Mouse (Mus musculus): Measurements from ENCODE around the gene Atp6v0d1. TPM values are rescaled to one million over a fixed set of nuclear protein-coding genes. Genes with fewer than 3 reads are reported as not detected.
A peak's percentile ranks its signal among the peaks of the same experiment; 100 is the strongest.

The Atp6v0d1 gene
- polyA plus RNA-seq, 1 experiment: 70.8 TPM

GRCm38 (mm10) chr8:105555230-105555629 is 10.6 kb downstream of the Atp6v0d1 start:
- Histone ChIP-seq H3K27ac (ENCODE audit: insufficient read depth, low read depth, low read length) (no peak overlapping the region), H3K4me1 (ENCODE audit: control insufficient read depth, insufficient read depth, insufficient read length, low read length) (peaks cover 12% of the 10 kb centered on the region; the same call in 1 of the 2 replicates), H3K36me3 (ENCODE audit: control insufficient read depth, insufficient read depth, low read length) (peaks cover 6% of the 10 kb centered on the region), H3K4me3 (ENCODE audit: low read depth, low read length) (no peak overlapping the region), H3K27me3 (ENCODE audit: control insufficient read depth, insufficient read depth, low read length) (no peaks in the 10 kb centered on the region)
- WGBS: 82% methylated on average over 3 of the region's 3 CpGs
- TF ChIP-seq POLR2A (IDR thresholded peaks at IDR 0.05; ENCODE audit: low read depth, low read length) (no peak), CTCF (IDR thresholded peaks at IDR 0.05; ENCODE audit: extremely low read depth, insufficient read length, insufficient replicate concordance, low read depth, low read length) (no peak)

DNA sequence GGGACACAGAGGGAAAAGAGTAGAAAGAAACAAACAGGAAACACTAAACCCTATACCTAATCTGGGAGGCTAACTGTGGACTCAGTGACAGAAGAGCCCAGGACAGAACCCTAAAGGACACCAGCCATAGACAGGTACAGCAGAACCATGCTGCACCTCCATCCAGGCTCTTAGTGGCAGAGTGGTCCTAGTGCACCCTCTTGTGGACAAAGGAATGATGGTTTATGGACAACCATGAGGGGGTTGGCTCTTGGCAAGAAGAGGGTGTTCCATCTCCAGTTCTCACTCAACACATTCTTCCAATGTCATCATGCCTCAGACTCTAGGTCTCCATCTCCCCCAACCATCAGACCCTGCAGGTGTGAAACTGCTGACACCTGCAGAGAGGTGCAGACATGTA is 11.8 kb downstream of the Atp6v0d1 start:
- peaks cover 6% of the 10 kb centered on the region for H3K36me3 ChIP-seq (ENCODE audit: control insufficient read depth, insufficient read depth, low read length)
- TF ChIP-seq POLR2A (IDR thresholded peaks at IDR 0.05; ENCODE audit: low read depth, low read length): no peak
- peak; percentile 80; the same call in 1 of the 2 replicates for TF ChIP-seq CTCF (IDR thresholded peaks at IDR 0.05; ENCODE audit: extremely low read depth, insufficient read length, insufficient replicate concordance, low read depth, low read length)
- H3K4me1 ChIP-seq (ENCODE audit: control insufficient read depth, insufficient read depth, insufficient read length, low read length): peaks cover 19% of the 10 kb centered on the region; the same call in 1 of the 2 replicates
- no peaks in the 10 kb centered on the region for H3K27me3 ChIP-seq (ENCODE audit: control insufficient read depth, insufficient read depth, low read length)
- no peak overlapping the region for H3K27ac ChIP-seq (ENCODE audit: insufficient read depth, low read depth, low read length)
- H3K4me3 ChIP-seq (ENCODE audit: low read depth, low read length): no peak overlapping the region

- no peaks in the 10 kb centered on the region; the same call in 1 of the 2 replicates for H3K36me3 ChIP-seq (ENCODE audit: control insufficient read depth, insufficient read depth, low read length)
- WGBS: 76% methylated on average over 1 of the region's 1 CpGs
- H3K27ac ChIP-seq (ENCODE audit: insufficient read depth, low read depth, low read length): no peak overlapping the region
- peaks cover 19% of the 10 kb centered on the region; the same call in 1 of the 2 replicates for H3K4me1 ChIP-seq (ENCODE audit: control insufficient read depth, insufficient read depth, insufficient read length, low read length)
- no peaks in the 10 kb centered on the region for H3K27me3 ChIP-seq (ENCODE audit: control insufficient read depth, insufficient read depth, low read length)
- TF ChIP-seq POLR2A (IDR thresholded peaks at IDR 0.05; ENCODE audit: low read depth, low read length) (no peak), CTCF (IDR thresholded peaks at IDR 0.05; ENCODE audit: extremely low read depth, insufficient read length, insufficient replicate concordance, low read depth, low read length) (no peak)
- no peak overlapping the region for H3K4me3 ChIP-seq (ENCODE audit: low read depth, low read length)
Measured at GRCm38 (mm10) chr8:105552824-105553223, 13.0 kb downstream of the Atp6v0d1 start.

DNA sequence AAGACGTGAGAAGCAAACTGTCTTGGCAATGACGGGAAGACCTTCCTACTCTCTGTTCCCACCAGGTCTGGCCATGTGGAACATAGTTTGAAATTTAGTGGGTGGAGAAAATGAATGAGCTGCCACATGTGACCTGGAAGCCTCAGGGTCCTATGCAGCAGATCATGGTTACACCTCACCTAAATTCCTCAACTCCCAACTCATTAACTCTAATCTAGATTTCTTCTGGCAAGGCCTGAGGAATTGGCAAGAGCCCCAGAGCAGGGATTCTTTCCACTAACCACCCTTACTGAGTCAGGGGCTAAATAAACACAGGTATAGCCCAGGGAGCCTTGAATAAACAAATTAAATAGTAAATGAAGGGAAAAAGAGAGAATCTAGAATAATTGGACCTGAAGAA is 13.8 kb downstream of the Atp6v0d1 start:
- H3K4me1 ChIP-seq (ENCODE audit: control insufficient read depth, insufficient read depth, insufficient read length, low read length): peaks cover 21% of the 10 kb centered on the region; the same call in 1 of the 2 replicates
- no peak overlapping the region for H3K4me3 ChIP-seq (ENCODE audit: low read depth, low read length)
- H3K36me3 ChIP-seq (ENCODE audit: control insufficient read depth, insufficient read depth, low read length): no peaks in the 10 kb centered on the region; the same call in 1 of the 2 replicates
- no peak overlapping the region for H3K27ac ChIP-seq (ENCODE audit: insufficient read depth, low read depth, low read length)
- 100% methylated on average over 2 of the region's 2 CpGs for WGBS
- H3K27me3 ChIP-seq (ENCODE audit: control insufficient read depth, insufficient read depth, low read length): no peaks in the 10 kb centered on the region
- TF ChIP-seq CTCF (IDR thresholded peaks at IDR 0.05; ENCODE audit: extremely low read depth, insufficient read length, insufficient replicate concordance, low read depth, low read length) (no peak), POLR2A (IDR thresholded peaks at IDR 0.05; ENCODE audit: low read depth, low read length) (no peak)

- no peaks in the 10 kb centered on the region for H3K27me3 ChIP-seq (ENCODE audit: control insufficient read depth, insufficient read depth, low read length)
- 21% methylated on average over 2 of the region's 2 CpGs for WGBS
- no peak overlapping the region for H3K4me3 ChIP-seq (ENCODE audit: low read depth, low read length)
- TF ChIP-seq POLR2A (IDR thresholded peaks at IDR 0.05; ENCODE audit: low read depth, low read length): no peak
- no peak for TF ChIP-seq CTCF (IDR thresholded peaks at IDR 0.05; ENCODE audit: extremely low read depth, insufficient read length, insufficient replicate concordance, low read depth, low read length)
- H3K4me1 ChIP-seq (ENCODE audit: control insufficient read depth, insufficient read depth, insufficient read length, low read length): peaks cover 21% of the 10 kb centered on the region; the same call in 1 of the 2 replicates
- H3K27ac ChIP-seq (ENCODE audit: insufficient read depth, low read depth, low read length): peak overlapping the region; percentile 90
- 0 out of 2 replicates have a peak, but pooled peaks cover 2% of the 10 kb centered on the region for H3K36me3 ChIP-seq (ENCODE audit: control insufficient read depth, insufficient read depth, low read length)
Measured at GRCm38 (mm10) chr8:105550083-105550482, 15.8 kb downstream of the Atp6v0d1 start.

GRCm38 (mm10) chr8:105549506-105549905 is 16.3 kb downstream of the Atp6v0d1 start:
- WGBS: 33% methylated on average over 1 of the region's 1 CpGs
- TF ChIP-seq CTCF (IDR thresholded peaks at IDR 0.05; ENCODE audit: extremely low read depth, insufficient read length, insufficient replicate concordance, low read depth, low read length) (no peak), POLR2A (IDR thresholded peaks at IDR 0.05; ENCODE audit: low read depth, low read length) (no peak)
- no peaks in the 10 kb centered on the region for H3K27me3 ChIP-seq (ENCODE audit: control insufficient read depth, insufficient read depth, low read length)
- H3K27ac ChIP-seq (ENCODE audit: insufficient read depth, low read depth, low read length): peak overlapping the region; percentile 90
- H3K36me3 ChIP-seq (ENCODE audit: control insufficient read depth, insufficient read depth, low read length): 0 out of 2 replicates have a peak, but pooled peaks cover 2% of the 10 kb centered on the region
- H3K4me3 ChIP-seq (ENCODE audit: low read depth, low read length): no peak overlapping the region
- peaks cover 25% of the 10 kb centered on the region; the same call in 1 of the 2 replicates for H3K4me1 ChIP-seq (ENCODE audit: control insufficient read depth, insufficient read depth, insufficient read length, low read length)

DNA sequence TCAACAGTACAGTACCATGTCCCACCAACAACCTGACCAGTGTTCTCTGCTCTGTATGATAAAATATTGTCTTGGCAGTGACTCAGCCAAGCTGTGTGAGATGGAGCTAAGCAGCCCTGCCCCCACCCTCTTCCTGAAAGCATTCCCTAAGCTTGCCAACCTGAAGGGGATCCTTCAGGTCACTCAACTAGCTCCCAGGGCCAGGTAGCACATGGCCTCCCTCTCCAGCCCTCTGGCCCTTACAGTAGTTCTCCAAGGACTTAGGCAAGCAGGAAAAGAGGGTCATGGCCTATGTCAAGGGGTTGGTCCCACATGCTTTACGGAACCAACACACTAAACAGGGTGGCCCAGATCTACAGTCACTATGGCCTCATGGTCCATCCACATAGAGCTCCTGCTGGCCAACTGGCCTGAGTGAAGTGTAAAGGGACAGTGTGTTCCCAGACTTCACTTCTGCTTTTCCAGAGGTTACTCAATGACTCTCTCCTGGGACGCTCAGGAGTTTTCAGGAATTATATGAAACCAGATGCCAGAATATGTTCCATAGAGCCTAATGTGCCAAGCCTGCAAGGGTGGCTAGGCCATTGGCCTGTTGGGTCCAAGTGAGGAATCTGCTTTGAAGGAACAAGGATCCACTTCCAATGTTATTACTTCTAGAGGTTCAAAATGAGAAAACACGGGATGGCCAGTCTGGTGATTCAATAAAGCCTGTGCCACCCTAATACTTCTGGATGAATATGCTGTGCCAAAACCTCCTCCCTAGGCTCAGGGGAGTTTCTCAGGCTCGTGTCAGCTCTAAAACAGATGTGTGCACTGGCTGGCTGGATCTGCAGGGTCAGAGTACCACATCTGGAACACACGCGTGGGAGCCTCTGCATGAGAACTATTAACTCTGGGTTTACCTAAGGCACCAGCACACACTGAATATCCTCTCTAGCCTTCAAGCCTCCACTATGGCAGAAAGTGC is 19.2 kb downstream of the Atp6v0d1 start:
- H3K27ac ChIP-seq (ENCODE audit: insufficient read depth, low read depth, low read length): no peak overlapping the region
- H3K27me3 ChIP-seq (ENCODE audit: control insufficient read depth, insufficient read depth, low read length): no peaks in the 10 kb centered on the region
- H3K4me3 ChIP-seq (ENCODE audit: low read depth, low read length): no peak overlapping the region
- H3K36me3 ChIP-seq (ENCODE audit: control insufficient read depth, insufficient read depth, low read length): 0 out of 2 replicates have a peak, but pooled peaks cover 3% of the 10 kb centered on the region
- H3K4me1 ChIP-seq (ENCODE audit: control insufficient read depth, insufficient read depth, insufficient read length, low read length): peaks cover 33% of the 10 kb centered on the region; the same call in 1 of the 2 replicates
- TF ChIP-seq CTCF (IDR thresholded peaks at IDR 0.05; ENCODE audit: extremely low read depth, insufficient read length, insufficient replicate concordance, low read depth, low read length): no peak
- TF ChIP-seq POLR2A (IDR thresholded peaks at IDR 0.05; ENCODE audit: low read depth, low read length): no peak
- WGBS: 80% methylated on average over 6 of the region's 6 CpGs

All from small intestine, adult 2 months (tissue).